Mouse (Mus musculus) testis, adult 2 months (tissue): ENCODE measurements at regions not wholly inside any gene's neighbourhood (a gene's known extent, or its start where the extent isn't known, plus 50 kb on each side); places are given as distances from the start of the nearest gene placed in this dataset.

Experiments
- H3K27ac ChIP-seq: fragments of 200-500 bp; 2 replicates; pipeline ENCODE4 v1.5.1; 2012; ENCODE audit warnings: low read depth, low read length; ENCODE audit not compliant: control insufficient read depth, insufficient read depth
- H3K27me3 ChIP-seq: fragments of 200-500 bp; 2 replicates; pipeline ENCODE4 v1.6.1; 2012; ENCODE audit warnings: mild to moderate bottlenecking, low read length, moderate library complexity; ENCODE audit not compliant: control insufficient read depth, insufficient read depth
- H3K36me3 ChIP-seq: fragments of 200-500 bp; 2 replicates; pipeline ENCODE4 v1.6.1; 2012; ENCODE audit warnings: mild to moderate bottlenecking, low read length; ENCODE audit not compliant: control insufficient read depth, insufficient read depth
- H3K4me1 ChIP-seq: fragments of 200-500 bp; 2 replicates; pipeline ENCODE4 v1.6.1; 2012; ENCODE audit warnings: low read length; ENCODE audit not compliant: control insufficient read depth, insufficient read depth
- H3K4me3 ChIP-seq: fragments of 200-500 bp; 2 replicates; pipeline ENCODE4 v1.5.1; 2012; ENCODE audit warnings: low read depth, mild to moderate bottlenecking, low read length, moderate library complexity, mixed read lengths; ENCODE audit not compliant: control insufficient read depth
- CTCF ChIP-seq: fragments of 200-500 bp; IDR thresholded peaks from 2 replicates; pipeline ENCODE4 v1.5.1; 2012; ENCODE audit warnings: low read depth, mild to moderate bottlenecking, inconsistent platforms, low read length, moderate library complexity; ENCODE audit not compliant: control insufficient read depth, insufficient read depth, insufficient replicate concordance
- POLR2A ChIP-seq: fragments of 200-500 bp; IDR thresholded peaks from 2 replicates; pipeline ENCODE4 v1.6.1; 2012; ENCODE audit warnings: low read depth, mild to moderate bottlenecking, inconsistent platforms, low read length, moderate library complexity; ENCODE audit not compliant: control insufficient read depth

GRCm38 (mm10) chr14:84750195-84750867, 307.0 kb downstream of the Pcdh17 start:
- no peak for TF ChIP-seq CTCF
- no peak for TF ChIP-seq POLR2A
- Histone ChIP-seq H3K27ac (no peak overlapping the region), H3K4me3 (no peak overlapping the region), H3K4me1 (no peaks in the 10 kb centered on the region), H3K36me3 (no peaks in the 10 kb centered on the region), H3K27me3 (no peaks in the 10 kb centered on the region)

GRCm38 (mm10) chr14:84757592-84757991, 314.2 kb downstream of the Pcdh17 start:
- Histone ChIP-seq H3K4me1 (peaks cover 13% of the 10 kb centered on the region), H3K27me3 (no peaks in the 10 kb centered on the region), H3K27ac (no peak overlapping the region), H3K36me3 (no peaks in the 10 kb centered on the region), H3K4me3 (peak overlapping the region; percentile 18)
- no peak for TF ChIP-seq CTCF
- TF ChIP-seq POLR2A = no peak

GRCm38 (mm10) chr14:84793157-84793556, 349.8 kb downstream of the Pcdh17 start:
- Histone ChIP-seq H3K4me1 (no peaks in the 10 kb centered on the region), H3K36me3 (no peaks in the 10 kb centered on the region), H3K4me3 (no peak overlapping the region), H3K27me3 (no peaks in the 10 kb centered on the region), H3K27ac (no peak overlapping the region)
- TF ChIP-seq POLR2A = no peak
- TF ChIP-seq CTCF = no peak

- Histone ChIP-seq H3K27me3 (no peaks in the 10 kb centered on the region), H3K36me3 (no peaks in the 10 kb centered on the region), H3K4me1 (no peaks in the 10 kb centered on the region), H3K27ac (no peak overlapping the region), H3K4me3 (no peak overlapping the region)
- TF ChIP-seq CTCF = no peak
- TF ChIP-seq POLR2A = no peak
These were observed 357.6 kb downstream of the Pcdh17 start for GRCm38 (mm10) chr14:84800925-84801324.

- no peaks in the 10 kb centered on the region for H3K36me3 ChIP-seq
- no peaks in the 10 kb centered on the region for H3K4me1 ChIP-seq
- no peak overlapping the region for H3K27ac ChIP-seq
- no peak for TF ChIP-seq POLR2A
- no peak for TF ChIP-seq CTCF
- H3K27me3 ChIP-seq = no peaks in the 10 kb centered on the region
- H3K4me3 ChIP-seq = no peak overlapping the region
These were observed 359.3 kb downstream of the Pcdh17 start for GRCm38 (mm10) chr14:84802640-84803039.
